Mouse (Mus musculus) bone marrow macrophage, adult 2 months (primary cell): ENCODE measurements around the gene Ttyh2. TPM values are rescaled to one million over a fixed set of nuclear protein-coding genes. Genes with fewer than 3 reads are reported as not detected.
A peak's percentile ranks its signal among the peaks of the same experiment; 100 is the strongest.

Experiments
- H3K27ac ChIP-seq: 2 replicates; pipeline ENCODE4 v1.5.1; 2012; ENCODE audit warnings: low read depth, low read length; ENCODE audit not compliant: insufficient read depth
- H3K4me1 ChIP-seq: 2 replicates; pipeline ENCODE4 v1.6.1; 2012; ENCODE audit warnings: low read length; ENCODE audit not compliant: control insufficient read depth, insufficient read depth
- H3K4me3 ChIP-seq: 2 replicates; pipeline ENCODE4 v1.5.1; 2012; ENCODE audit warnings: mild to moderate bottlenecking, low read length, moderate library complexity; ENCODE audit not compliant: insufficient read depth
- CTCF ChIP-seq: IDR thresholded peaks from 2 replicates; pipeline ENCODE4 v1.5.1; 2012; ENCODE audit warnings: low read depth, mild to moderate bottlenecking, low read length, moderate library complexity
- POLR2A ChIP-seq: IDR thresholded peaks from 2 replicates; pipeline ENCODE4 v1.6.1; 2012; ENCODE audit warnings: mild to moderate bottlenecking, low read depth, low read length, borderline replicate concordance
- polyA plus RNA-seq: library from polyadenylated mRNA; stranded (reverse); fragments of >200 nt; gene quantifications from 2 replicates; pipeline ENCODE4 v1.2.4, GENCODE M21; 2012; ENCODE audit not compliant: missing spikeins, insufficient read depth, insufficient read length

Ttyh2 gene
- polyA plus RNA-seq, 1 experiment, result 37.5 TPM

GRCm38 (mm10) chr11:114676896-114677530 is 1.8 kb downstream of the Ttyh2 start:
- Histone ChIP-seq H3K4me1 (peaks cover 37% of the 10 kb centered on the region), H3K27ac (peak overlapping the region; percentile 88), H3K4me3 (peak overlapping the region; percentile 99)
- TF ChIP-seq POLR2A (no peak), CTCF (no peak)

- H3K27ac ChIP-seq, result peak overlapping the region; percentile 91
- H3K4me3 ChIP-seq, result peak overlapping the region; percentile 29
- H3K4me1 ChIP-seq, result peaks cover 58% of the 10 kb centered on the region
- TF ChIP-seq CTCF (no peak), POLR2A (no peak)
Measured at GRCm38 (mm10) chr11:114679582-114679981, 4.4 kb downstream of the Ttyh2 start.

- TF ChIP-seq POLR2A, result no peak
- no peak for TF ChIP-seq CTCF
- Histone ChIP-seq H3K4me3 (peak overlapping the region; percentile 29; the same call in 1 of the 2 replicates), H3K4me1 (peaks cover 62% of the 10 kb centered on the region)
Measured at GRCm38 (mm10) chr11:114680291-114680690, 5.1 kb downstream of the Ttyh2 start.

GRCm38 (mm10) chr11:114681054-114681453 is 5.8 kb downstream of the Ttyh2 start:
- Histone ChIP-seq H3K27ac (peak overlapping the region; percentile 91), H3K4me1 (peaks cover 70% of the 10 kb centered on the region)

More at GRCm38 (mm10) chr11:114680291-114680690, 5.1 kb downstream of the Ttyh2 start:
- H3K27ac ChIP-seq, result peak overlapping the region; percentile 91

GRCm38 (mm10) chr11:114682321-114682900 is 7.2 kb downstream of the Ttyh2 start:
- no peak for TF ChIP-seq CTCF
- TF ChIP-seq POLR2A, result no peak
- H3K4me1 ChIP-seq, result peaks cover 80% of the 10 kb centered on the region
- no peak overlapping the region for H3K4me3 ChIP-seq
- peak overlapping the region; percentile 71; the same call in 1 of the 2 replicates for H3K27ac ChIP-seq

More at GRCm38 (mm10) chr11:114681054-114681453, 5.8 kb downstream of the Ttyh2 start:
- H3K4me3 ChIP-seq, result no peak overlapping the region
- TF ChIP-seq CTCF, result no peak
- no peak for TF ChIP-seq POLR2A

GRCm38 (mm10) chr11:114683029-114683721 is 7.9 kb downstream of the Ttyh2 start:
- Histone ChIP-seq H3K4me1 (peaks cover 82% of the 10 kb centered on the region), H3K4me3 (no peak overlapping the region), H3K27ac (peak overlapping the region; percentile 71)
- TF ChIP-seq CTCF (no peak), POLR2A (no peak)

- Histone ChIP-seq H3K4me1 (peaks cover 75% of the 10 kb centered on the region), H3K27ac (peak overlapping the region; percentile 71), H3K4me3 (peak overlapping the region; percentile 0; the same call in 1 of the 2 replicates)
- TF ChIP-seq POLR2A (no peak), CTCF (no peak)
Measured at GRCm38 (mm10) chr11:114683722-114684621, 8.7 kb downstream of the Ttyh2 start.

- Histone ChIP-seq H3K27ac (peak overlapping the region; percentile 99), H3K4me1 (peaks cover 69% of the 10 kb centered on the region), H3K4me3 (peak overlapping the region; percentile 17; the same call in 1 of the 2 replicates)
- TF ChIP-seq CTCF (no peak), POLR2A (no peak)
Measured at GRCm38 (mm10) chr11:114684627-114685373, 9.6 kb downstream of the Ttyh2 start.

- Histone ChIP-seq H3K27ac (peak overlapping the region; percentile 99), H3K4me3 (no peak overlapping the region), H3K4me1 (peaks cover 62% of the 10 kb centered on the region)
- TF ChIP-seq POLR2A, result no peak
- TF ChIP-seq CTCF, result no peak
Measured at GRCm38 (mm10) chr11:114685526-114686040, 10.4 kb downstream of the Ttyh2 start.
